16 mouse cellular contexts compared by ENCODE assay signal in the genomic region with DNA sequence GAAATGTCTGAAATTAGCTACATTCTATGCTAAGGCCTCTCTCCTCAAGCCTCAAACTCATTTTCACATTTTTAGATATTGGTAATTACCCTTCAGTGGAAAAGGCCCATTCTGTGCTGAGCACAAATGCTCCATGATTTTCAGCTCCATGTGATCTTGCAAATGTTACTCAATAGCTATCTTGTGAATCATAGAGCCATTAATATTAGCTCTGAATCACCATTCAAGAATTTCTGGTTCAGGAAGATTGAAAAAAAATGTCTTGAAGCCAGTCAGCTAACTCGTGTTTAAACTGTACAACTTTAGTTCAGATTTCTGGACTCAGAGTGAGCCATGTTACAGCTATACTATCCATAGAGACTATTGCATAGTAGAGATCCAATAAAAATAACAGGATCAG.
DNase-seq lines count a peak whose midpoint lies in the region; ATAC-seq and TF ChIP-seq lines count a peak whose summit lies in the region.
"Had no signal": no experiment of that assay in that cellular context is flagged by ENCODE, and none has a peak within 500 bp of the region (broad histone marks: within the 10 kb centered on the region; RNA-seq: fewer than 3 reads in every experiment).

No protein-coding gene starts in this region.

- no peak overlapping the region for H3K4me2 ChIP-seq in lung, postnatal 0 days (replicated peaks; ENCODE audit: low read depth, low read length)
- H3K4me2 ChIP-seq: embryonic facial prominence, embryonic 12.5 days; forebrain, embryonic 12.5 days had no signal

- no peak for TF ChIP-seq POLR2A in cerebellum, adult 2 months (IDR thresholded peaks at IDR 0.05; ENCODE audit: borderline replicate concordance, insufficient read depth, low read length)

- no peaks in the 10 kb centered on the region for H3K9me3 ChIP-seq in lung, postnatal 0 days (ENCODE audit: low read length)
- H3K9me3 ChIP-seq: embryonic facial prominence, embryonic 10.5 days; embryonic facial prominence, embryonic 12.5 days; forebrain, embryonic 10.5 days; forebrain, embryonic 12.5 days had no signal

- H3K9ac ChIP-seq in lung, postnatal 0 days (replicated peaks; ENCODE audit: low read depth): no peak overlapping the region
- H3K9ac ChIP-seq: embryonic facial prominence, embryonic 12.5 days; forebrain, embryonic 12.5 days had no signal

- H3K4me1 ChIP-seq in lung, postnatal 0 days (ENCODE audit: insufficient read depth, low read depth, low read length): no peaks in the 10 kb centered on the region
- no peaks in the 10 kb centered on the region for H3K4me1 ChIP-seq in cerebellum, adult 2 months (ENCODE audit: control insufficient read depth, insufficient read depth, low read length)
- H3K4me1 ChIP-seq: embryonic facial prominence, embryonic 10.5 days; embryonic facial prominence, embryonic 12.5 days; forebrain, embryonic 10.5 days; forebrain, embryonic 12.5 days had no signal

- H3K36me3 ChIP-seq in lung, postnatal 0 days (ENCODE audit: insufficient read depth, low read length): no peaks in the 10 kb centered on the region
- H3K36me3 ChIP-seq: embryonic facial prominence, embryonic 10.5 days; embryonic facial prominence, embryonic 12.5 days; forebrain, embryonic 10.5 days; forebrain, embryonic 12.5 days had no signal

- ATAC-seq in lung, postnatal 0 days: no peak
- ATAC-seq: activated CD4-positive, CD25-positive, alpha-beta regulatory T cell, adult 4 months; forebrain, embryonic 14.5 days; forebrain, embryonic 16.5 days; Patski had no signal

- WGBS in lung, postnatal 0 days: 34% methylated on average over 1 of the region's 1 CpGs
- WGBS in cerebellum, adult 2 months: 88% methylated on average over 1 of the region's 1 CpGs

- no peak for TF ChIP-seq CTCF in lung, postnatal 0 days (IDR thresholded peaks at IDR 0.05)
- no peak for TF ChIP-seq CTCF in cerebellum, adult 2 months (IDR thresholded peaks at IDR 0.05; ENCODE audit: borderline replicate concordance, insufficient read depth, low read depth, low read length)

- intact Hi-C loops in left cerebral cortex, postnatal 10 days (cut with DNase I): no loop called here

- TF ChIP-seq EP300 in lung, postnatal 0 days (IDR thresholded peaks at IDR 0.05): no peak

- no peaks in the 10 kb centered on the region for H3K27me3 ChIP-seq in lung, postnatal 0 days (replicated peaks; ENCODE audit: insufficient read depth, low read length)
- H3K27me3 ChIP-seq in cerebellum, adult 2 months (ENCODE audit: control insufficient read depth, insufficient read depth, low read length): no peaks in the 10 kb centered on the region
- H3K27me3 ChIP-seq: embryonic facial prominence, embryonic 12.5 days had no signal

- no peak overlapping the region for H3K4me3 ChIP-seq in lung, postnatal 0 days (ENCODE audit: low read depth, low read length)
- H3K4me3 ChIP-seq in cerebellum, adult 2 months (replicated peaks; ENCODE audit: insufficient read depth, low read depth, low read length): no peak overlapping the region
- H3K4me3 ChIP-seq: embryonic facial prominence, embryonic 10.5 days; embryonic facial prominence, embryonic 12.5 days; forebrain, embryonic 10.5 days; forebrain, embryonic 12.5 days had no signal

- peak; percentile 26 for DNase-seq in lung, postnatal 0 days (ENCODE audit: low spot score)
- no peak for DNase-seq in lung, postnatal 10 days
- peak; percentile 18 for DNase-seq in adipocyte (ENCODE audit: low spot score)
- peak; percentile 27 for DNase-seq in fibroblast of lung, adult 2 months (ENCODE audit: low read depth)
- no peak for DNase-seq in kidney, postnatal 36 days
- no peak for DNase-seq in left cerebral cortex, postnatal 10 days (ENCODE audit: extremely low spot score in 1 of 2, low spot score in 2 of 2)
- DNase-seq in cerebellum, adult 2 months: no peak
- DNase-seq: adrenal gland, adult 2 months had no signal

- no peak overlapping the region for H3K27ac ChIP-seq in lung, postnatal 0 days (ENCODE audit: low read length)
- H3K27ac ChIP-seq in cerebellum, adult 2 months (ENCODE audit: insufficient read depth, low read length): no peak overlapping the region
- H3K27ac ChIP-seq: embryonic facial prominence, embryonic 10.5 days; embryonic facial prominence, embryonic 12.5 days; forebrain, embryonic 10.5 days; forebrain, embryonic 12.5 days had no signal

Comparison
In these comparisons a context has a peak if more than half of its experiments do, and no peak if none do; other contexts are left out.
1. DNase-seq: peak in lung, postnatal 0 days (single experiment), adipocyte (single experiment) and fibroblast of lung, adult 2 months (single experiment); none in lung, postnatal 10 days (single experiment), kidney, postnatal 36 days (0 of 2), left cerebral cortex, postnatal 10 days (0 of 2) and cerebellum, adult 2 months (0 of 2).